Mouse (Mus musculus) kidney, adult 10 weeks (tissue): Measurements from ENCODE around the gene Vmn1r38. TPM values are rescaled to one million over a fixed set of nuclear protein-coding genes. Genes with fewer than 3 reads are reported as not detected.

ENCODE experiments used
- polyA plus RNA-seq: library from polyadenylated mRNA; stranded (reverse); fragments of 350-450 nt; fragmentation: Illumina TruSeq; extraction: RNeasy Lipid Tissue Mini Kit (QIAGEN cat#74804); gene quantifications from one replicate; pipeline ENCODE4 v1.2.3, GENCODE M21; 2014; ENCODE audit warnings: low read depth, low replicate concordance

Gene Vmn1r38
- not detected for polyA plus RNA-seq

DNA sequence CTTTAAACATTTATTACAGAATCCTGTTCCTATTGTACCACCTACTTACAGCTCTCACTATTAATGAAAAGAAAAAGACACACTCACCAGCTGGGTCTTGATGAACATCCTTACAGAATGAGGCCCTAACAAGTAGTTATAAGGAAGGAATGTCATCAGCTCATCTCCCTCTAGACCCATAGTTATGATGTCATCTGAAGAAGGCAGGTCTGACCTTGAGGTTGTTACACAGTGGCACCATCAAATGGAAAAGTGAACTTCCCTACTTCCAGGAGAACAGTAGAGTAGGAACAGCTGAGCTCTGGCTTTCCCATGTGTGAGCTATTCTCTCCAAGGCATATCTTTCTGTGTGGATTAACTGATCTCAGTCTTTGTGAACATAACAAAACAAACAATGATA, at the start of gene Vmn1r38:
Vmn1r38 (minus strand) TSS at position 101 of the 400 bp plus-strand sequence.

DNA sequence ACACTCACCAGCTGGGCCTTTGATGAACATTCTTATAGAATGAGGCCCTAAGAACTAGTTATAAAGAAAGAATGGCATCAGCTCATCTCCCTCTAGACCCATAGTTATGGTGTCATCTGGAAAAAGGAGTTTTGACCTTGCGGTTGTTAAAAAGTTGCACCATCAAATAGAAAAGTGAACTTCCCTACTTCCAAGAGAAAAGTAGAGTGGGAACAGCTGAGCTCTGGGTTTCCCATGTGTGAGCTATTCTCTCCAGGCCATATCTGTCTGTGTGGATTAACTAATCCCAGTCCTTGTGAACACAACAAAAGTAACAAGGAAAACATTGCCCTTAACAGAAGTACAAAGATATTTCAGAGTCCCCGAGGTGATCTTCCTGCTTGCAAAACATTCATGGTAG, 28.1 kb upstream of the Vmn1r38 start, which contains the start of gene Vmn1r39:
Vmn1r39 (minus strand) TSS at position 101 of the 400 bp plus-strand sequence.

DNA sequence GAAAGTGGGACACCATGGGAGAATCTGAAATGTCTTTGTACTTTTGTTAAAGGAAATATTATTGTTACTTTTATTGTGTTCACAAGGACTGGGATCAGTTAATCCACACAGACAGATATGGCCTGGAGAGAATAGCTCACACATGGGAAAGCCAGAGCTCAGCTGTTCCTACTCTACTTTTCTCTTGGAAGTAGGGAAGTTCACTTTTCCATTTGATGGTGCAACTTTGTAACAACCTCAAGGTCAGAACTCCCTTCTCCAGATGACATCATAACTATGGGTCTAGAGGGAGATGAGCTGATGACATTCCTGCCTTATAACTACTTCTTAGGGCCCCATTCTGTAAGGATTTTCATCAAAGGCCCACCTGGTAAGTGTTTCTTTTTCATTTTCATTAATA, 53.3 kb downstream of the Vmn1r38 start, which contains the start of gene Vmn1r37:
Vmn1r37 (plus strand) TSS at position 301 of the 400 bp plus-strand sequence.

Other genes with a start within 250 kb of the Vmn1r38 start
- gene Mad2l1, start 247.2 kb downstream of the Vmn1r38 start, polyA plus RNA-seq, result 18.1 TPM
- not detected for gene Vmn1r32, start 222.5 kb downstream of the Vmn1r38 start, polyA plus RNA-seq
- not detected for gene Vmn1r33, start 164.3 kb downstream of the Vmn1r38 start, polyA plus RNA-seq
- not detected for gene Vmn1r34, start 138.7 kb downstream of the Vmn1r38 start, polyA plus RNA-seq
- not detected for gene Vmn1r35, start 96.7 kb downstream of the Vmn1r38 start, polyA plus RNA-seq
- not detected for gene Vmn1r36, start 63.5 kb downstream of the Vmn1r38 start, polyA plus RNA-seq
- not detected for gene Vmn1r37, start 53.2 kb downstream of the Vmn1r38 start, polyA plus RNA-seq
- gene Vmn1r39, start 28.0 kb upstream of the Vmn1r38 start, polyA plus RNA-seq, result not detected
- gene Gng12, start 113.8 kb upstream of the Vmn1r38 start, polyA plus RNA-seq, result 409 TPM